Mouse (Mus musculus) cerebellum, postnatal 36 days (tissue): ENCODE results near the gene Mri1.

Experiments used
- DNase-seq, 2 experiments: peaks; one replicate each; pipeline ENCODE4 v3.0.0; 2021 to 2022; ENCODE audit warnings: mixed read lengths in 2 of 2

Gene Mri1

DNA sequence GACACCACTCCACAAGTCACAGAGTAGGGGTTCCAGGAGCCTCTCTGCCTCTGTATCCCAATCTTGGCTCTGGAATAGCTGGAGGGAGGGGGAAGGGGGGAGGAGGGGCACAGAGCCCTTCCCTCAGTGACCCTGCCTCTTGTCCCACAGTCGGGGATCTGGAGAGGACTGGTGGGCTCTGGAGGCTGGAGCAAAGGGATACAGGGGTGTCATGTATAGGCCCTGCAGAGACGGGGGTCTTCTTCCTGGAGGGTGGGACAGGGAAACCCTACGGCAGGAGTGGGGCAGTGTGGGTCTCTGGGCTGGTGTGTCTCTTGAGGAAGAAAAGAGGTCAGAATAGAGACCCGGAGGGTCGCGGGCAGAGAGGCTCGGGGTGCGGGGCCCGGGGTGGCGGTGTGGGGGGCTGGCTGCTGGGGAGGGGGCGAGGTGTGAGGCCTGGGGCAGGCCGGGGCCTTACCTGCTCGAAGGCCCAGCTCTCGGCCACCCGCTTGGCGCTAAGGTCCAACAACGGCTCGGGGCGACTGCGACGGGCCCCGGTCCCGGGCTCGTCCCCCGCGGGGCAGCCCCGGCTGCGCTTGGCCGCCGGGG is 20.6 kb downstream of the Mri1 start:
- DNase-seq, result peak in 1 of 2 experiments; percentile 23

DNA sequence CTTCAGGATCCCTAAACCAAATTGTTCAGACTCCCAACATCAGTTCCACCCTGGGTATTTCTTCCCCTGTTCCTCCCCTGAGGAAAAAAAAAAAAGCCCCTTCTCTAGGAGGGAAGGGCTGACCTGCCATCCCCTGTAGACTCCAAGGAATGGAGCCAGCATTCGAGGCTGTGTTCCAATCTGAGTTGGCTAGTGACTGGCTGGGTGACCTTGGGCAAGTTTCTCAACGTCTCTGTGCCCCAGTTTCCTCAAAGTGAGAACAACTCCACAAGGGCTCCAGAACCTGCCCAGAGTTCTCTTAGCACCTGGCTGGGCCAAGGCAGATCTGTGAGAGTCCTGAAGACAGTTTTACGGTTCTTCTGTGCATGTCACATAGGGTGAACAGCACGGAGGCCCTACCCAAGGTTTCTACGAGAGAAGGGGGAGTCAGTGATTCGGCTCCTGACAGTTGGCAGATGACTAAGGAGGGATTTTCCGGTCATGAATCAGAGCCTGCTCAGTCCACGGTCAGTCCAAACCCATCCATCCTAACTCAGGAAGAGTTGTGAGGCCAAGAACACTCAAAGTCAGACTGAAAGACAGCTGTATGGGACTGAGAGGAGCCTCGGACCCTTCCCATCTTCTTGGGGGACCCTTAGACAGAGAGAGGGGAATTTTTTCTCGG is 21.2 kb downstream of the Mri1 start:
- peak in 1 of 2 experiments; percentile 23 for DNase-seq

DNA sequence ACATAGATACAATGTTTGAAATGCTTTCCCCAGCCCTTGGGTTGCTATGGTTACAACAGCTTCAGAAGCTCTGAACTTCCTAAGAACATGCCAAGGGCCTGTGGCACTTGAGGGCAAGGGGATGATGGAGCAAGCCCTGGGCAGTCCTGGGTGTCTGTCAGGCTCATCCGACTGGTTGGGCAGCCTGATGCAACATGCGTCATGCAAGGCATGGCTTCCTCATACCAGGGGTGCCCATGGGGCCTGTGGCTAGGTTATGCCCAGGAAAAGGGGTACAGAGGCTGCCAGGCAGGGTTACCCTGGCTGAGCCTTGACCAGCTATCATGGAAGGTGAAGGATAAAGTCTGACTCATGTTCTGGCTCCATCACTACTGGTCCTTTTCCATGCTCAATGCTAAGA is 24.1 kb downstream of the Mri1 start:
- no peak for DNase-seq

DNA sequence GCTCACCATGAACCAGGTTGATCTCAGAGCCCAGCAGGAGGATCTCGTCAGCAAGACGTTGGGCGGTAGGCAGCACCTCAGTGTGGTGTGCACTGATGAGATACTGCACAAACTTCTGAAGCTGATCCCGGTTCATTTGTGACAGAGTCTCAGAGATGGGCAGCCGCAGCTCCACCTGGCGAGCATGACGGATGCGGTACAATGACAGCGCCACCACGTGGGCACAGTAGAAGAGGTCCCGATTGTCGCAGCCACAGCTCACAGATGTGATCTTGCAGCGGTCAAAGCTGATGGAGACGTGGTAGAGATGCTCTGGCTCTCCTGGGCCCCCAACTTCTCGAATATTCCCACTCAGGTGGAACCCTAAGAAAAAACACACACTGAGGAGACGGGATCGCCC is 26.4 kb downstream of the Mri1 start:
- no peak for DNase-seq

DNA sequence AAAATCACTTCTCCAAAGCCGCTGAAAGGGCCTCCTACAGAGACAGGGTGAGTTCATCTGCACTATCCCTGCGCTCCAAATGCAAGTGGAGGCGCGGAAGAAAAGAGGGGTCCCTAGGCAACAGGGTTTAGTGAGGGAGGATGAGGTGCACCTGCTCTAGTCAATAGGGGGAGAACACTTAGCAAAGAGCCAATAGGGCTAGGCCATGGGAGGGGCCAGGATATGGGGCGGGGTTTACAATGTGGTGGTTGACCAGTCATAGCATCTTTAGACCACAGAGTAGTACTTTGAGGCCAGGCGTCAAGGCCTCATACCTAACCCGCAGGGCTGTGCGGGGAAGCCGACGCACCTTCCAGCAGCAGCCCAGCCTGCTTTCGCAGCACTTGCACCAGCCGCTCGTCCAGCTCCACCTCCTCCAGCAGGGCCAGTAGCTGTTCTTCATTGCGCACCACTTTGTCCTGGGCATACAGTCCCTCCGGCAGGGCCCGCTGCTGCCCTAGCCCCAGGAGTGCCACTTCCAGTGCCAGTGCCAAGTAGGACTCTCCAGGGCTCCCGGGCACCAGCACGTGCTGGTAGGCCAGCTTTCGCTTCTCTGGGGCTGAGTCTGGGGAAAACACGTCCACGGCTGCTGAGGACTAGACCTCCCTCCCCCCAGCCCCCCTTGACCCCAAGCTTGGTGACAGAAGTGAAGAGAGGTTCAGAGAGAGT is 33.6 kb downstream of the Mri1 start:
- no peak for DNase-seq

DNA sequence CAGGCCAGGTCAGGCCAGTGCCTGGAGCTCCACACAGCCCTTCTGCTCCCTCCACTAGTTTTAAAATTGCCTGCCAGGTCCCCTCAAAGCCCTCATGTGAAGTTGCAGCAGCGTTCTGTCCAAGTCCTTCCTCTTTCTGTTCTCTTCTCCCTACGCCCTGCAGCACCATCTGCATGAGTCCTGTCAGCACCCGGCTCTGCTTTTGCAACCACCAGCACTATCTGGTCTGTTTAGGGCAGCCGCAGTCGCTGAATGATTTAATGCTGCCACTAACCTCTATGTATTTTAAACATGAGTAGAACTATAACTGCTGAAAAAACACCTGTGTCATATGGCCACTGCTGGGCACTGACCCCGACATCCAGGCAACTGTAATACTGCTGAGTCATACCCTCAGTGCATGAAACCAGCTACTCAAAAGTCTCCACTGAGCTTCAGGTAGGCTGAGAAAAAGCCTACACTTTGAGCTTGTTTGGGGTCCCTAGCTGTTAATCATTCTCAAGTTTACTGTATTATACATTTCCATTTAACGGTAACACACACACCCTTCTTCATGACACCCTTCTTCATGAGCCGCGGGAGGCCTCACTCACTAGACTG is 34.5 kb downstream of the Mri1 start:
- no peak for DNase-seq

DNA sequence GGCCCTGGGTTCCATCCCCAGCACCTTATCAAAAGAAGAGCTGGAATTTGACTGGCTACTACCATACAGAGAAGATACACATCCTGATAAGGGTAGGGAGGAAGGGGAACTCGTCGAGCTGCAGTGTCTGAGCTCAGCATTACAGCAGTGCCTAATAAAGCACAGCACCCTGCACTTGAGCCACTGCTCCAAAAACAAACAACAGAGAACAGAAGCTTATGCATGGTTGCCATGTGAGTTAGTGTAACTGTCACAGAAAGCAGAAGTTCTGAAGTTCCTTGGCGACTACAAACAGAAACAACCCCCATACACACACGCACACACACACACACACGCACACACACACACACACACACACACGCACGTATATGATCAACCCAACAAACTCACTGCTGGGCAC is 37.0 kb downstream of the Mri1 start:
- no peak for DNase-seq

DNA sequence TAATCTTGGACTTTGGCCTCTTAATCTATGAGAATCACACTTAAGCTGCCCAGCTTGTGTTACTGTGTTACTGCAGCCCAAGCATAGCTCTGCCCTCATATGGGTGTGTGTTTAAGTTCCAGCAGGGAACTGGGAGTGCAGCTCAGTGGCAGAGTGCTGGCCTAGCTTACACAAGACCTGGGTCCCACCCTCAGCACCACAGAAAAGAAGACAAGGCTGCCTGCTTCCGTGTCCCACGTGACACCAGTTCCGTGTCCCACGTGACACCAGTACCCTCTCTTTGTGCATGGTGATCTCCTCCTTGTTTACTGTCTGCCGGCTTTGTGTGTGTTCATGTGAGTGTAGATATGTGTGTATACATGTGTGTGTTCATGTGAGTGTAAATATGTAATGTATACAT is 39.0 kb downstream of the Mri1 start:
- no peak for DNase-seq

DNA sequence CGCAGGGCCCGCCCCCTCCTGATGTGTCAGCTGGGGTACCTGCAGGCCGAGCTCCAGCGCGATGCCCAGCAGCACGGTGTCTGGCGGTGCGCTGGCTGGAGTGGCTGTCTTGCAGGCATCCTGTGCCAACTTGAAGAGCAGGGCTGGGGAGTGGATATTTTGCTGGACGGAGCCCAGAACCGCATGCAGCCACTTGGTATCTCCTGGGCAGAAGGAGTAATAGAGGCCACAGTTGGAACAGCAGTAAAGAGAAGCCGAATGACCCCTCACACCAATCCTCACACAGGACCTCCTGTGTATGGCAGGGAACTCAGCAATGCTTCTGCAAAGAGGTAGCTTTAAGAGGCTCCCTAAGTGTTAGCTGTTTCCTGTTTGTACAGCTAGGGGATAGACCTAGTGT is 39.9 kb downstream of the Mri1 start:
- DNase-seq, result no peak

DNA sequence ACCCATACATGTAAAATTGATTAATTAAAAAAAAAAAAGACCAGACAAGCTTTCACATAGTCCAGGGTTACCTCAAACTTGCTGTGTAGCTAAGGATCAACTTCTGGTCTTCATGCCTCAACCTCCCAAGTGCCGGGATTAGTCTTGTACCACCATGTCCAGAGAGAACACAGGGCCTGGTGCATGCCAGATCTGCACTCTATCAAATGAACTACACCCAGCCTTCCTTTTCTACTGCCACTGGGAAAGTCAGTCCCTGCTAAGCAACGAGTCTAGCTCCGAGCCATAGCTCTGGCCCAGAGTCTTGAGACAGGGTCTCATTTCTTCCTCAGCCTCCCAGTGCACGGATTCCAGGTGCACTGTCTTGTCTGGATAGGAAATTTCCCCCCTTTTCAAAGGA is 43.8 kb downstream of the Mri1 start:
- DNase-seq, result no peak

DNA sequence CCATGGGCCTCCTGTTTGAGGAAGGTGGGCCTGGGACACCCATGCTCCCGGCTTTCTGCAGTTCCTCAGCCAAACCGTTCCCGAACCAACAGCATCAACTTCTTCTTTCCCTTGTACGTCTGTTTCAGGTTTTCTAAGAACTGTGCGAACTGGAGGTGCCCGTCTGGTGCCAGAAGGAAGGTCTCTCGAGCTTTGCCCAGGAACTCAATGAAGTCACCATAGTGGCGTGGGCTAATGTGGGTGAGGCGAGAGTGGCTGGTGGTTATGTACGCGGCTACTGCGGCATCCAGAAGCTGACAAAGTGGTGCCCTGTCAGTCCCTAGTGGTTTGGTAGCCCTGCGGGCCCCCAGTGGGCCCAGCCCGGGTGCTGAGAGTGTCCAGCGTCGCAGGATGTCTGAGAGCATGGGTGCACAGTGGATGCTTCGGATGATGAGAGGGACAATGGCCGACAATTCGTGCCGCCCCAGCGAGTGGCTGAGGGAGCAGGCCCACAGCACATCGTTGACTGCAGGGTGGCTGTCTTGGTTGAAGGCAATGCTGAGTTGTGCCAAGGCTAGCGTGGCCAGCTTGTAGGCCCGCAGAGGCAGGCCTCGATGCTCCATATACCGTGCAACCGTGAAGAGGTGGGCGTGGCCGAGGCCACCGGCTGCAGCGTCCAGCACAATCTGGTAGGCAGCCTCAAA is 45.1 kb downstream of the Mri1 start:
- DNase-seq, result no peak

DNA sequence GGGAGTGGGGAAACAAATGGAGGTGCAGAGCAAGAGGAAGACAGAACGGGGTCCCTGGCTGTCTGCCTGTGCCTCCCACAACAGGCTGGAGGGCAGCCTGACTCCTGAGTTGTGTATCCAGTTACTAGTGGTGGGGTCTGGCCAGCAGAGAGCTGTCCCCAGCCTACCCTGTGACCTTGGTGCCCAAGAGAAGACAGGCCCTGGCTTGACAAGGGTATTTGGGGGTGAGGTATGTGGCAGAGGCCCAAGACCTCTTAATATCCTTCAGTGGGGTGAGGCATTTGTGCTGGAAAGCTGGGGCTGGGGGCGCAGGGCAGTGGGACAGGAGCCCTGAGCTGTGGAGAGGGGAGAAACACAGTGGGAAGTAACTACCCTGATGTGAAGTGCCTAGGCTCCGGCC is 45.9 kb downstream of the Mri1 start:
- no peak for DNase-seq

DNA sequence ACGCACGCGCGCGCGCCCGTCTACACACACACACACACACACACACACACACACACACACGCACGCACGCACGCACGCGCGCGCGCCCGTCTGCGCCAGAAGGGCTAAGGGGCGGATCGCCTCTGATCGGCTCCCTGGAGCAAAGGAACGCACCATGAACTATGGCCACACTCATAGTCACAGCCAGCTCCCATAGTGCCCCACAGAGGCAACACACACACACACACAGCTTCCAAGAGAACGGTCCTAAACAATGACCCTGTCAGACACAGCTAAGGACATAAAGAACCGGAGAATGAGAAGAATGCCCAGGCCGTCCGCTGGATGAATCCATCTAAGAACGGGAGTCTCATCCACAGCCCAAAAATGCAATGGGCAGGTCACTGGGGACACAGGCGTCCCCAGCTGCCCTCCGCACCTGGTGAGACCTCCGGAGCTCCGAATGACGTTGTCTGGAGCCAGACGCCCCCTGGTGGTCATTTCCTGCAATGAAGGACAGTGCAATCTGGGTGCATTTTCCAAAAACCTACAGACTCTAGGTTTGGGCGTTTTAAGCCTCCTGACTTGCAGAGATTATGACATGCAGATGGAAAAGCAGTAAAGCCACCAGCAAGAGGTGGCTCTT is 46.8 kb downstream of the Mri1 start:
- DNase-seq, result peak; percentile 84 to 89

DNA sequence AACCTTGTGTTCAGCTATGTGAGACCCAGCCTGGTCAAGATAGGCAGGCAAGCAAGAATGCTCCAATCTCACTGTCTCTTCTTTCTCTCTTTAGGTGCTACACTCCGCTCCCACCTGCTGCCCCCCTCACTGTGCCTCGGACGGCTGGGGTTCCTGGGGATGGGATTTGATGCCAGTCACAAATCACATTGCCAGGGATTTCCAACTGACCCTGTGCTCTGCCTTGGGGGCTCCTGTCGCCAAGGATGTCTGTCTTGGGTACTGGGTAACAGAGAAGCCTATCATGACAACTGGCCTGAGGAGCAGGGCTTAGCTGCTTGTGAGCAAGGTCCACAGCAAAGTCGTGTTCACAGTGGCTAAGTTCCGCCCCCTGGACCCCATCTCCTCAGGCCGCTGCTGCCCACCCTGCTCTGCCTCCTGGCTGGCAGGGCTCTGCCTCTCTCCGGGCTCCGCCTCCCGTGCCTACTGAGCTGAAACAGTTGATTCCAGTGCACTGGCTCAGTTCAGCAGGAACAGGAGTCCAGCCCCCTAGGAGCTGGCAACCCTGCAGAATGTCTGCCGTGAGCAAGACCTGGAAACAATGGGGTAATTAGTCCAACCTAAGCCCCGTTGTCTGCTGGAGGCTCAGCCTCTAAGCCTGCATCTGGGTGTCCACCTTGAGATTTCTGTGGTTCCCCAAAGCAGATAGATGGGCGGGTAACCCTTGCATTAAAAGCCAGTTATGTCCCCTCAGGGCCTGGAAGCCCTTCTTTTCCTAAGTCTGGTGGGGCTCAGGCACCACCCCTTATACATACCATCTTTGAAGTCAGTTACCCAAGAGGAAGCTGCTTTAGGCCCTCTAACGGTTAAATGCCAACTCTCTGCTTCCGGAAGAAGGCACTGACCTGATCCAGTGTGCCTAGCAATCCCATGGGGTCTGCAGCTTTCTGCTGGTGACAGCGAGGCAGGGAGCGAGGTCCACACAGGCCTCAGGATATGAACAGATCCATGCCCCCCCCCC is 48.4 kb downstream of the Mri1 start:
- no peak for DNase-seq

DNA sequence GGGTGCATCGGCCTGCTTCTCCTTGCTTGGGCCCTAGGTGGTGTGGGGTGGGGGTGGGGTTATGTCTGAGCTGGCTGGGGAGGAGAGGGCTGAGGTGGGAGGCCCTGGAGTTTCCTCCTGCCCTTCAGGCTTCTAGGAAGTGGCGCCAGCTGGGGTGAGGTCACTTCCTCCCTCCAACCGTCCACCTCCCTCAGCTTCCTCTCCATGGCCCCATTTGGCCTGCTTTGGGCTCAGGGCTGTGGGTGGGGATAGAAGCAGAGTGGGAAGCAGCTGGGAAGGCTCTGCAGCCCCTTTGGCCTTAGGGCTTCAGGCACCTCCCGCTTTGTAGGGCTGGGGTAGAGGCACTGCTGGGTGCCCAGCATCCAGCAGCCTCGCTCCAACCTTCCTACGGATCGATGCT is 49.3 kb downstream of the Mri1 start:
- no peak for DNase-seq

DNA sequence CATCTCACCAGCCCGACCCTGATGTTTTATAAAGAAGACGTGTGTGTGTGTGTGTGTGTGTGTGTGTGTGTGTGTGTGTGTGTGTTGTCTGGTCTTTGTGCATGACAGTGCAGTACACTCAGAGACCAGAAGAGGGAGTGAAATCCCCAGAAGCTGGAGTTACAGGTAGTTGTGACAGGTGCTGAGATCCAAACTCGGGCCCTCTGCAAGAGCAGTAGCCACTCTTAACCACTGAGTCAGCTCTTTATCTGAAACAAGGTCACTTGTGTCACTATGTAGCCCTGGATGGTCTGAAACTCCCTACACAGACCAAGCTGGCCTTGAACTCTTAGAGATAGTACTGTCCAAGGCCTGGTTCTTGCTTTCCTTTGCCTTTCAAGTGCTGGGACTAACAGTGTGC is 50.5 kb downstream of the Mri1 start:
- no peak for DNase-seq

DNA sequence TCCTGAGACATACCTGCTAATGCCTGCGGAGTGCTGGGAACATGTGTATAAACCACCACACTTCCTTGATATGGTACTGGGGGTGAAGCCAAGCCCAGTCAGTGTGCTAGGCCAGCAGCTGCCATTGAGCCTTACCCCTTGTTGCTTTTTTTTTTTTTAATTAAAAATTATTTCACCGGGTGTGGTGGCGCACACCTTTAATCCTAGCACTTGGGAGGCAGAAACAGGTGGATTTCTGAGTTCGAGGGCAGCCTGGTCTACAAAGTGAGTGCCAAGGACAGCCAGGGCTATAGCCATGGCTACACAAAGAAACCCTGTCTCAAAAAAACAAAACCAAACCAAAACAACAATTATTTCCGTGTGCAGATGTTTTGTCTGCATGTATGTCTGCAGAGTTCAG is 52.1 kb downstream of the Mri1 start:
- DNase-seq, result no peak

DNA sequence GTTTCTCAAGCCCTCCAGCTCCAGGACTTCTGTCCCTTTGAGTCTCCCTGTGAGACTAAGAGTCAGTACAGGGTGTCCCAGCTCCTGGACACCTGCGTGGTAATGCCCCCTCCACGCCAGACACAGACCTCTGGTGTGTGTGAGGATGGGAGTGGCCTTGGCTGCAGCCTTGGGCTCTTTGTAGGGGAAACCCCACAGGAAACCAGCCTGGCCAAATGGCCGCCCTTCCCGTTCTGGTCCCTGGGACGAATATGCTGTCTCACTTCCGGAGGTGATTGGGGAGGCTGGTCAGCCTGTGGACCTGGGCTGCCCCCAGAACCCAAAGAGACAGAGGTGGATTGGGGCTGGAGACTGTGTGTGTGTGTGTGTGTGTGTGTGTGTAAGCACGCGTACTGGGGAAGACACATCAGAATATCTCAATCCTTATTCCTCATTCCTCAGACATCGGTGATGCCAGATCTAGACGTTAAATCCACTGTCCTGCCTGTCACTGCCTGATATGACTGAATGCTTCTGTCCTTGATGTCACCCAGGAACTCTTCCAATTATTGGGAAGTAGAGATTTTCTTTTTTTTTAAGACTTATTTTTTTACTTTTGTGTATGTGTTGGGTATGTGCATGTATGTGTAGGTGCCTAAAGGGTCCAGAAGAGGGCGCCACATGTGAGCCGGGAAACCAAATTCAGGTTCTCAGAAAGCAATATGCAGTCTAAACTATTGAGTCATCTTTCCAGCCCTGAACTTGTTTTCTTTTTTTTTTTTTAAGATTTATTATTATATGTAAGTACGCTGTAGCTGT is 53.0 kb downstream of the Mri1 start:
- no peak for DNase-seq

DNA sequence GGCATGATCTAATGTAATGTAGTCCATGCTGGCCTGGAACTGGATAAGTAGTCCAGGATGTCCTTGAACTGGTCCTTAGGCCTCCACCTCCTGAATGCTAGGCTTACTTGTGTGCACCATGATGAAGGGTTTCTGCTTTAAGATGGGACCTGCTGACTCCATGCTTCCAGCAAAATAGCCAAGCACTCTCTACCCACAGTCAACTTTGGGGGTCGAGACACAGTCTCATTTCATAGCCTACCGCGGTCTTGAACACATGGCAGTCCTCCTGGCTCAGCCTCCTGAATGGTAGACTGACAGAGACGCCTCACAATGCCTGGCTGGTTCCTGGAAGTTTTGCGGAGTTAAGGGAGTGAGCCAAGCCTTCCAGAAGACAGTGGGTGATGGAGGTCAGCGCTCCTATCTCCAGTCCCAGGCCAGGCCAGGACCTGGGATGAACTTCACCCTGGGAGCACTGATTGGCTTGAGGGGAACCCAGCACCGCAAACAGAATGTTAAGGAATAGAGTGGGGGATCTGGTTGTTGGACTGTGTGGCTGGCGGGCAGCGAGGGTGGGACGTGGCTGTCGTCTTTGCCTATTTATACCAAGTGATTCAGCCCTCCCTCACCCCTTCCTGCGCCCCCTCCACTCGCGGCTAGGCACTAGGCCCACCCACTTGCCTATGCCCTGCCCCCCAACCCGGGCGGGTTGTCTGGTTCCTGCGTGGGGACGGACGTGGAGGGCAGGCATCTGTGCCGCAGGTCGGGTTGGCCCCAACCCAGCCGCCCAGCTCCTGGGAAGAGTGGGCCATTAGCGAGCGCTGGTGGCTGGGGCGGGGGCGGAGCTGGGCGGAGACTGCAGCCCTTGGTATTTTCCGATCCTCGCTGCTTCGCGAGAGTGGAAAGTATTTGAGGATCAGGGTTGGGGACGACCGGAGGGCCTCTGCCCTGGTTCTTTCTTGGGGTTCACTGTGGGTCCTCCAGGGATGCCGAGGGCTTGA is 53.9 kb downstream of the Mri1 start:
- DNase-seq, result peak in 1 of 2 experiments; percentile 40

DNA sequence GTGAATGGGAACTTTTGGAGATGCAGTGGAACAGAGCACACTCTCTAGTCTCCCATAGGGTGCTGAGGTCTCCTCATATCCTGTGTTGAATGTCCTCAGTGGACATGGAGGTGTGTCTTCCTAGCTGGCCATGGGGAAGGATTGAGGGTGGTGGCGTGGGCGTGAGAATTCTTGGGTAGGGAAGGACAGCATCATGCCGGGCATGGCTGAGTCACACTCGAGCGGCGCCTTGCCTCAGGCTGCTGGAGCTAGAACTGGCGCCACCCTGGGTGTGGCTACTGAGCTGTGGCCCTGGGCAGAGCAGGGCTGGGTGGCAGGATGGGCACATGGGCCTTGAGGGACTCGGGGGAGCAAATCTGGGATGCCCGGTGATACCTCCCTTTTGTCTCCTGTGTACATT is 54.7 kb downstream of the Mri1 start:
- DNase-seq, result no peak
